ENCODE assay signal across 14 mouse cellular contexts in genomic region chr3:130185111-130185510, GRCm38 (mm10). TPM values are rescaled to one million over a fixed set of nuclear protein-coding genes. Genes with fewer than 3 reads are reported as not detected.
DNase-seq lines count a peak whose midpoint lies in the region; ATAC-seq lines count a peak whose summit lies in the region.
"Had no signal": no experiment of that assay in that cellular context is flagged by ENCODE, and none has a peak within 500 bp of the region (broad histone marks: within the 10 kb centered on the region; RNA-seq: fewer than 3 reads in every experiment).

No protein-coding gene starts in this region.

- no peak overlapping the region for H3K4me2 ChIP-seq in embryonic facial prominence, embryonic 11.5 days (ENCODE audit: low read depth, low read length)
- H3K4me2 ChIP-seq in kidney, embryonic 14.5 days (replicated peaks; ENCODE audit: low read depth, low read length), result no peak overlapping the region
- H3K4me2 ChIP-seq in forebrain, embryonic 15.5 days (replicated peaks), result no peak overlapping the region

- H3K27me3 ChIP-seq in embryonic facial prominence, embryonic 11.5 days (ENCODE audit: control insufficient read depth, insufficient read depth, low read length), result no peaks in the 10 kb centered on the region
- peaks cover 18% of the 10 kb centered on the region for H3K27me3 ChIP-seq in embryonic facial prominence, embryonic 10.5 days (replicated peaks; ENCODE audit: low read depth, poor library complexity, severe bottlenecking)
- peaks cover 9% of the 10 kb centered on the region; the same call in 1 of the 2 replicates for H3K27me3 ChIP-seq in kidney, embryonic 14.5 days (ENCODE audit: control insufficient read depth, insufficient read depth, low read length)
- 0 out of 2 replicates have a peak, but pooled peaks cover 6% of the 10 kb centered on the region for H3K27me3 ChIP-seq in forebrain, embryonic 15.5 days

- H3K4me3 ChIP-seq in embryonic facial prominence, embryonic 11.5 days (ENCODE audit: low read depth, low read length), result no peak overlapping the region
- no peak overlapping the region for H3K4me3 ChIP-seq in embryonic facial prominence, embryonic 10.5 days
- no peak overlapping the region for H3K4me3 ChIP-seq in kidney, embryonic 14.5 days (ENCODE audit: low read length)
- H3K4me3 ChIP-seq in forebrain, embryonic 15.5 days, result no peak overlapping the region
- H3K4me3 ChIP-seq: myocyte had no signal

- no peak overlapping the region for H3K27ac ChIP-seq in embryonic facial prominence, embryonic 11.5 days (replicated peaks; ENCODE audit: low read depth, low read length)
- H3K27ac ChIP-seq in embryonic facial prominence, embryonic 10.5 days (replicated peaks), result no peak overlapping the region
- H3K27ac ChIP-seq in kidney, embryonic 14.5 days (ENCODE audit: low read depth, low read length), result no peak overlapping the region
- no peak overlapping the region for H3K27ac ChIP-seq in forebrain, embryonic 15.5 days (replicated peaks)

- 54% methylated on average over 3 of the region's 3 CpGs for WGBS in embryonic facial prominence, embryonic 11.5 days
- WGBS in embryonic facial prominence, embryonic 10.5 days, result 55% methylated on average over 3 of the region's 3 CpGs
- 51% methylated on average over 3 of the region's 3 CpGs for WGBS in kidney, embryonic 14.5 days
- WGBS in forebrain, embryonic 15.5 days, result 45% methylated on average over 3 of the region's 3 CpGs

- peak; percentile 24 for DNase-seq in embryonic facial prominence, embryonic 11.5 days (ENCODE audit: low spot score)
- no peak for DNase-seq in embryonic facial prominence, embryonic 10.5 days (ENCODE audit: low spot score)
- peak; percentile 19 for DNase-seq in kidney, postnatal 14 days
- DNase-seq in 416B (ENCODE audit: low read depth) (peak; percentile 23), NIH3T3 (ENCODE audit: low read depth) (peak; percentile 4)
- DNase-seq: adrenal gland, postnatal 36 days; cerebellum, adult 11-12 months; heart, postnatal 14 days; right cerebral cortex, postnatal 4 days; thymus, postnatal 25 days had no signal

- H3K9ac ChIP-seq in embryonic facial prominence, embryonic 11.5 days (replicated peaks; ENCODE audit: low read length), result no peak overlapping the region
- no peak overlapping the region for H3K9ac ChIP-seq in kidney, embryonic 14.5 days (ENCODE audit: low read depth, low read length)
- H3K9ac ChIP-seq in forebrain, embryonic 15.5 days (replicated peaks), result no peak overlapping the region

- H3K36me3 ChIP-seq in embryonic facial prominence, embryonic 11.5 days (replicated peaks; ENCODE audit: control insufficient read depth, insufficient read depth, low read depth, low read length), result no peaks in the 10 kb centered on the region
- H3K36me3 ChIP-seq in embryonic facial prominence, embryonic 10.5 days (replicated peaks), result no peaks in the 10 kb centered on the region
- H3K36me3 ChIP-seq in kidney, embryonic 14.5 days (ENCODE audit: control insufficient read depth, insufficient read depth, low read length), result no peaks in the 10 kb centered on the region
- H3K36me3 ChIP-seq in forebrain, embryonic 15.5 days, result no peaks in the 10 kb centered on the region

- ATAC-seq in embryonic facial prominence, embryonic 11.5 days (replicated peaks; ENCODE audit: insufficient number of reproducible peaks, low FRiP score, low TSS enrichment, low read depth), result no peak
- ATAC-seq in kidney, embryonic 14.5 days (ENCODE audit: low FRiP score, low TSS enrichment), result no peak
- no peak for ATAC-seq in activated CD4-positive, CD25-positive, alpha-beta regulatory T cell, adult 4 months
- ATAC-seq in forebrain, embryonic 15.5 days (replicated peaks), result no peak

- no peaks in the 10 kb centered on the region for H3K9me3 ChIP-seq in embryonic facial prominence, embryonic 11.5 days (replicated peaks; ENCODE audit: control insufficient read depth, low read length)
- H3K9me3 ChIP-seq in embryonic facial prominence, embryonic 10.5 days, result no peaks in the 10 kb centered on the region
- no peaks in the 10 kb centered on the region for H3K9me3 ChIP-seq in kidney, embryonic 14.5 days (ENCODE audit: control insufficient read depth, low read length)
- no peaks in the 10 kb centered on the region for H3K9me3 ChIP-seq in forebrain, embryonic 15.5 days

- H3K4me1 ChIP-seq in embryonic facial prominence, embryonic 11.5 days (ENCODE audit: control insufficient read depth, insufficient read depth, low read length), result no peaks in the 10 kb centered on the region
- H3K4me1 ChIP-seq in embryonic facial prominence, embryonic 10.5 days, result peaks cover 28% of the 10 kb centered on the region
- H3K4me1 ChIP-seq in kidney, embryonic 14.5 days (ENCODE audit: control insufficient read depth, insufficient read depth, low read length), result no peaks in the 10 kb centered on the region
- H3K4me1 ChIP-seq in forebrain, embryonic 15.5 days, result peaks cover 12% of the 10 kb centered on the region

RNA-seq across cellular contexts. Expression of gene Col25a1, which starts 53.8 kb away (rescaled TPM):
- polyA plus RNA-seq in embryonic facial prominence, embryonic 11.5 days (2014; fragmentation: Nextera tagmentation; extraction: Ambion mirVana), result 11.0 and 11.1 TPM in 2 replicates
- 6.9 and 9.1 TPM in 2 replicates for polyA plus RNA-seq in embryonic facial prominence, embryonic 10.5 days (2016; fragmentation: Nextera tagmentation; extraction: Ambion mirVana)
- 4.8 and 5.4 TPM in 2 replicates for polyA plus RNA-seq in kidney, embryonic 14.5 days (2014; fragmentation: Nextera tagmentation; extraction: Ambion mirVana)
- under 1 TPM in 1 of 2 experiments, not detected in 1; 0.30 TPM for polyA plus RNA-seq in activated CD4-positive, CD25-positive, alpha-beta regulatory T cell, adult 4 months (2017; shearing (Covaris generic))
- polyA plus RNA-seq in forebrain, embryonic 15.5 days (2015; fragmentation: Nextera tagmentation; extraction: Ambion mirVana), result 3.8 and 4.4 TPM in 2 replicates
